Mouse (Mus musculus) frontal cortex, adult (tissue): ENCODE measurements at regions not wholly inside any gene's neighbourhood (a gene's known extent, or its start where the extent isn't known, plus 50 kb on each side); places are given as distances from the start of the nearest gene placed in this dataset.

ENCODE experiments used
- ATAC-seq: cut with Nextera tagmentation; 2 replicates; pipeline ENCODE4 v1.9.2; 2017; ENCODE audit warnings: mild to moderate bottlenecking, moderate library complexity, mixed read lengths; ENCODE audit not compliant: low TSS enrichment

- no peak for ATAC-seq
Measured at GRCm38 (mm10) chr19:37492572-37492971, 57.6 kb upstream of the Exoc6 start.

GRCm38 (mm10) chr19:37493378-37493777, 56.8 kb upstream of the Exoc6 start:
- no peak for ATAC-seq

- no peak for ATAC-seq
Measured at GRCm38 (mm10) chr19:37493921-37494485, 56.2 kb upstream of the Exoc6 start.

GRCm38 (mm10) chr19:37494806-37495205, 55.4 kb upstream of the Exoc6 start:
- peak; percentile 28 for ATAC-seq

DNA sequence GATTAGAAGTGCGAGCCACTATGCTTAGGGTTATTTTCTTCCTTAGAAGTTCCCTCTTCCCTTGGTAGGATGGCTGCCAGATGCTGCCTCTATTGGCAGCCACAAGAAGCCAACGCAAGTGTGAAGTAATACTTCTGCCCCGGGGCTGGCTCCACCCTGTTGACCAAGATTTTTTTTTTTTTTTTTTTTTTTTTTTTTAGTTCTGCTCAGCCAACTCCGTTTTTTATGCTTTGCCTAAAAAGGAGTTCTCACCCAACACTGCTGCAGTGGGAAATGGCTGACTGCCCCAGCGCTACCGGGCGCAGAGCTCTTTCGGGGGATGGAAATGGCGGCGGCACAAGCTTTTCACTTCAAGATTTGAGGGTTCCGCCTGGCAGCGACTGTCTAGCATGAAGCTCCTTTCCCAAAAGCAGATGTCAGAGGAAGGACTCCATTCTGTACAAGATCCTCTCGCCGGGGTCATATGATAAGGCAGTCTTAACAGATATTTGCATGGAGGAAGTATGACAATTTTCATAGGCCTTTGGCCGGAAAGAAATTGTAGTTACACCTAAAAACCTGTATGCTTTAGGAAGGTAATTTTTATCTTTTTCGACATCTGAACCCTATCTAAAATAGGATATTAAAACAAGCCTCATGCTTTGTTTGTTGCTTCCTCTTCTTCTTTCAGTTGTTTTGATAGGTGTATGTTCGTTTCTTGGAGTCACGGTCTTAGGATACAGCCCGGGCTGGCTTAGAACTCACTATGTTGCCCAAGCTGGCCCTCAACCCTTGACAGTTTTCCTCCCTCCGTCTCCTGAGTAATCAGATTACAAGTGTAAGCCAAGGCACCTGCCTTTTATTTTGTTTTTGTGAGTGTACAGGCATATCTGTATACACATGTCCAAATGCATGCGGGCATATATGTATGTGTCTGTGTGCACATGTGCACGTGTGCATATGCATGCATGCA, 54.6 kb upstream of the Exoc6 start:
- peak; percentile 71 for ATAC-seq

DNA sequence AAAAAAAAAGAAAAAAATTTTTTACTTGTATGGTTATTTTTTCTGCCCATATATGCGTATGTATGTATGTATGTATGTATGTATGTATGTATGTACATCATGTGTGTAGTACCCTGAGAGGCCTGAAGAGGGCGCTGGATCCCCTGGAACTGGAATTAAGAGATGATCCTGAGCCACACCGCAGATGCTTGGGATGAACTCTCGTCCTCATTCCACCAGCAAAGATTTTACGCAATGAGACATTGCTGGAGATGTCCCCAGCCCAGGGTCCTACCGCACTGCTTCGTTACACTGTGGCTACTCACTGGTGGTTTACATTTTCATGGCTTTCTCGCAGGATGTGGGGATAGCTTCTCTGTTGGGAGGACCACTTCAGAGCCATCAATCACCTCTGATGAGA, 53.5 kb upstream of the Exoc6 start:
- ATAC-seq: no peak

DNA sequence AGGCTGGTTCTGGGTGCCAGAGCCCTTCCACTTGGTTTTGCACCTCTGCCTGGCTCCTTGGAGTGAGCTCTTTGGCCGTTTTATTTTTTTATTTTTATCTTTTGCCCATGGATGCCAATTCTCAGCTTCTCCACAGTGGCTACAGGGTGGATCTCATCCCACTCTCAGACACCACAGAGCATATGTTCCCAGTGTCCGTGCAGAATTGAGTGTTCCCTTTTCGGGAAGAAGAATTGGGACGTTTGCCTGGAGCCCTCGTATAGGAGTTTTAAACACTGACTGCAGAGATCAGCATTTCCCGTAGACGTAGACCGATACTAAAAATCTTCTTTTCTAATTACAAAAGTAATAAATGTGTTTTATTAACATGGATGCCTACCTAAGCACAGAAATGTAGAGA, 53.1 kb upstream of the Exoc6 start:
- ATAC-seq: peak; percentile 93

DNA sequence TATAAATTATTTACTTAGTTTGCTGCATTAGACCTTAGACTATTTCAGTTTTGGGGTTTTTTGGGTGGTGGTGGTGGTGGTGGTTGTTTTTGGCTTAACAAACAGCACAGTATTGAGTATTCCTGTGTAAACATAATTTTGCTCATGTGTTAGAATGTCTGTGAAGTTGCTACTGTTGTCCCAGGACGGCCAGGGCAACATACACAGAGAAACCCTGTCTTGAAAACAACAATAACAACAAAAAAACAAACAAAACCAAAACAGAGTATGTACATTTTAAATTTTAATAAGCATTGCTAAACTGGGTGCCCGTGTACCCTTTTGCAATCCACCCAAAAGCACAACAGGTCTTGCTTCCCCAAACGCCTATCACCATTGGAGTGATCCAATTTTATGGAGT, 51.8 kb upstream of the Exoc6 start:
- ATAC-seq: no peak
